Mouse (Mus musculus): Measurements from ENCODE around the gene Ptprr.

DNA sequence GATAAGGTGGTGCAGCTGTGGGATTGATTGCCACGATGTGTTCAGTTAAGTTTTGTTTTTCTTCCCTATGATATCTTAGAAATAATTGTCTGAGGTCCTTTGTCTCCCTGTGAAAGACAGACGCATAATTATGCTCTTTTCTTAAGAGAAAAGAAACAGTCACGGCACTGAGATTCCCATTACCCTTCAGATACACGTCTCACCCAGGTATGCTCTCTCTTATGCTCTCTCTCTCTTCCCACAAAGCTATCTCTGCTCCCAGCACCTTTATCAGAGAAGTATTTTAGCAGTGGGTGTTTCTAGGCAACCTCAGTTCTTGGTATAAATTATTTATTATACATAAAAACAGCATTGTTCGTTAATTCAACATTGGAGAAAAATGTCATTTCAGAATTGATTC is 107.4 kb downstream of the Ptprr start:
- no peak for TF ChIP-seq NANOG (IDR thresholded peaks at IDR 0.05; ENCODE audit: borderline replicate concordance, low read length)
- TF ChIP-seq CTCF (conservative IDR thresholded peaks at IDR 0.05; ENCODE audit: low read length) = no peak

Data from E14TG2a.4 (cell line).